Mouse (Mus musculus): Measurements from ENCODE around the gene Ccnjl. TPM values are rescaled to one million over a fixed set of nuclear protein-coding genes. Genes with fewer than 3 reads are reported as not detected.
A peak's percentile ranks its signal among the peaks of the same experiment; 100 is the strongest.

The Ccnjl gene
- 1 to 10 TPM; 2.8 to 3.0 TPM for total RNA-seq (2021)
- long read RNA-seq, experiment 1, partial matches to known transcripts: 1 of 3 reads
- long read RNA-seq, experiment 1, other reads (novel, unspliced or antisense): 1 of 3 reads
- long read RNA-seq, experiment 2, partial matches to known transcripts: 2 of 4 reads
- long read RNA-seq, experiment 2, other reads (novel, unspliced or antisense): 1 of 4 reads

GRCm38 (mm10) chr11:43528683-43529499 is at the start of gene Ccnjl:
Gene Ccnjl, plus strand, starts transcription at chr11:43528784.
- peak; percentile 11 to 13 for DNase-seq (ENCODE audit: low spot score in 2 of 2)

DNA sequence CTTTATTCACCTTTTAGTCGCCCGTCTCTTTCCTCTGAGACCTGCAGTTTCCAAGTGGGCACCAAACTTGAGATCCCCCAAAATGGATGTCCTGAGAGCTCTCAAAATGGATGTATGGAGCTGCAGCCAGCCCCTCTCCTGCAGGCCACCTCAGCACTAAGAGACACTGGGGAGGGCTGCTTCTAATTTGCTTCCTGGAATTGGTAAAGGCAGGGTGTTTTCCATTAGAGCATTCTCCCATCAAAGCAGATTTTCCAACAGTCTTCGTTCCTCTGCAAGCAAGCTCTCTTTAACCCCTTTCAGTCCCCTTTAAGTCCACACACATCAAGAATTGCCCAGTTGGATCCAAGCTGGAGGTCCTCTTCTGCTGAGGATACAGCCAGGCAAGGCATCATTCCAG is 49.2 kb upstream of the Ccnjl start:
- DNase-seq (ENCODE audit: low spot score in 2 of 2): no peak

DNA sequence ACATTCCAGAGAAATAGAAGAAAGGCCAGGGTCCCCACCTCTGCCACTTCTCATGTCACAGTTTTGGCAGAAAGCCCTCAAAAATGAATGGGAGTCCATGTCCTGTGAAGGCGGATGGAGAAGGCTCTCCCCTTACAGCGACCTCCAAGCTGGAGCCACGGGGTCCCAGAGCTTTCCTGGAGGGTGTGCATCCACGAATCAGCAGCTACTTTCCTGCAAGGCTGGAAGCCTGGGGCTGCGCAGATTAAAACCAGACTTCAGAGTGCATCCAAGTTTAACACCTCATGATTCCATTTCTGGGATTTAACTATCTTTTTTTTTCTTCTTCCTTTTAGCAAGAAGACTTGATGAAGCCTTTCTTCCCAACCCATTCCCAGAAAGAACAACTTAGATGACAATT is 48.0 kb upstream of the Ccnjl start:
- DNase-seq (ENCODE audit: low spot score in 2 of 2): no peak

GRCm38 (mm10) chr11:43481672-43482522 is 46.7 kb upstream of the Ccnjl start:
- no peak for DNase-seq (ENCODE audit: low spot score in 2 of 2)

- DNase-seq (ENCODE audit: low spot score in 2 of 2): no peak
These were observed 45.3 kb upstream of the Ccnjl start for GRCm38 (mm10) chr11:43483122-43483792.

DNA sequence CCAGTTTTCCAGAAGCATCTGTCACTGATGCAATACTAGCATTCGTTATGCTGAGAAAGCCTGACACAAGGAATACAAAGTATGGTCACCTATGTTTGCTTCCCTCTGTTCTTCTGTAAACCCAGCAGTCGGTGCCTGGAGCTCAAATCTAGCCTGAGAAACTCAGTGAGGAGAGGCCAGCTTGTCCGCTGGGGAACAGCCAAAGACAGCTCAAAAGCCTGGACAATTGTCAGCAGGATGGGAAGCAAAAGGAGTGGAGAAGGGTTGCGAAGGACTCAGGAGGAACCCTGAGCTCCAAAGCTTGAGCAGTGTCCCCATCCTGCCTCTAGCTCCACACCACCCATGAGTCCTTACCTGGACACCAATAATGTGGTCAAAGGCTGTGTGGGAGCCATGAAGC is 44.5 kb upstream of the Ccnjl start:
- no peak for DNase-seq (ENCODE audit: low spot score in 2 of 2)

GRCm38 (mm10) chr11:43484652-43485051 is 43.9 kb upstream of the Ccnjl start:
- no peak for DNase-seq (ENCODE audit: low spot score in 2 of 2)

GRCm38 (mm10) chr11:43485855-43486254 is 42.7 kb upstream of the Ccnjl start:
- DNase-seq (ENCODE audit: low spot score in 2 of 2): no peak

- peak; percentile 68 to 81 for DNase-seq (ENCODE audit: low spot score in 2 of 2)
These were observed 35.9 kb upstream of the Ccnjl start for GRCm38 (mm10) chr11:43492663-43493062.

GRCm38 (mm10) chr11:43493815-43494409 is 34.7 kb upstream of the Ccnjl start:
- peak; percentile 76 to 77 for DNase-seq (ENCODE audit: low spot score in 2 of 2)

DNA sequence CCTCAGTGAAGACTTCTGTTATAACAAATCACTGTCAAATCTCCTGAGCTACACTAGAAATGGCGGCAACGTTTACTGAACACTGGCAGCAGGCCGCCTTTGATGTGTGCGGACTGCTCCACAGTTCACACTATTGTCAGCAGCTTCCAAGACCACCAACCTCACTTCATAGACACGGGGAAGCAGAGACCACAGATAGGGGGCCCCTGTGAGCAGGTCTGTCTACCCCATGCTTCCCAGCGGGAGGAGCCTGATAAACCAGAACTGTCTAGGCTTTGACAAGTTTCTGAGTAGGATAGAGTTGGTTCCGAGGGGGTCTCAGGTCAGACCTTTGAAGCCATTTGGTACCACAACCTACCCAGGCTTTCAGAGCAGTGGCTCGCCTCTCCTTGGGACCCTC is 33.5 kb upstream of the Ccnjl start:
- DNase-seq (ENCODE audit: low spot score in 2 of 2): no peak

DNA sequence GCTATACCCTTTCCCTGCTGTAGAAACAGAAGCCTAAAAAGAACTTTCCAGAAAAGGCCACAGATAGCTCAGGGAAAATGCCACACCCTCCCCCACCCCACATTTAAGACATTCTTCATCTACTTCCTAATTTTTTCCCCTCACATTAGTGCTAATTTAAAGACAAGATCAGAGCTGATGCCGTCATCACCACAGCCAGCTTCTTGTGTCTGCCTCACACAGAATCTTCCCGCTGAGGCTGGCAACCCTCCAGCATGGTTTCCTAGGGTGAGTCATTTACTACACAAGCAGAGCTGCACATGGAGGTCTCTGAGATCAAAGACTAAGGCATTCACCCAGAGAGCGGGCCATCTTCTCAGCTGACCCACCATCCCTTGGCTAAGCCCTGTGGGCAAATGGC is 33.1 kb upstream of the Ccnjl start:
- peak; percentile 48 to 56 for DNase-seq (ENCODE audit: low spot score in 2 of 2)

DNA sequence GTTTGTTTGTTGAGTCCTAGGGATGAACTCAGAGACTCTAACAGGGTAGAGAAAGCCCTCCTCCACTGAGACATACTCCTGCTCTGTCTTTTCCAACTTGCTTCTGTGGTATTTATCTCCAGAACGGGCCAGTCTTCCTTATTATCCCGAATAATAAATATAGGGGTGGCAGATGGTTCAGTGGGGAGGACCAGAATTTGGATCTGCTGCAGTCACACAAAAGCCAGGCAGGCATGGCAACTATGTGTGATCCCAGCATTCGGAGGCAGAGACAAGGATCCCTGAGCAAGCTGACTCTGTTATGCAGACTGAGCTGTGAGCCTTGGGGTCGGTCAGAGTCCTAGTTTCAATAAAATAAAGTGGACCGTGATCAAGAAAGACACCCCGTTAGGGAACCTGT is 27.3 kb upstream of the Ccnjl start:
- DNase-seq (ENCODE audit: low spot score in 2 of 2): no peak

DNA sequence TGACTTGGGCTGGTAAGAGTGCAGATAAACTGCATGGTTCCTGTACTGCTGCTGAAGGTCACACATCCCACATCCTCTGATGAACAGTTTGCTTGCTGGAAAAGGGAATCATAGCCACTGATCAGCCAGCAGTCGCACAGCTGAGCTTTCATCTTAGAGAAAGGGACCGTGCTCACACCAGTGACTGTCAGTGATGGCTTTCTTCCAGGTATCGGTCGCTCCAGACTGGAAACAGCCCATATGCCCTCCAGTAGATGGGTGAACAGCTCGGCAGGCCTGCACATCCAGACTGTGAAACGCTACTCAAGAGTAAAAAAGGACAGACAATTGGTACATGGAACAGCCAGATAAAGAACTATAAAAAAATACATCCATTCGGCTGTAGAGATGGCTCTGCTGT is 23.4 kb upstream of the Ccnjl start:
- no peak for DNase-seq (ENCODE audit: low spot score in 2 of 2)

- DNase-seq (ENCODE audit: low spot score in 2 of 2): no peak
These were observed 20.6 kb upstream of the Ccnjl start for GRCm38 (mm10) chr11:43507976-43508375.

DNA sequence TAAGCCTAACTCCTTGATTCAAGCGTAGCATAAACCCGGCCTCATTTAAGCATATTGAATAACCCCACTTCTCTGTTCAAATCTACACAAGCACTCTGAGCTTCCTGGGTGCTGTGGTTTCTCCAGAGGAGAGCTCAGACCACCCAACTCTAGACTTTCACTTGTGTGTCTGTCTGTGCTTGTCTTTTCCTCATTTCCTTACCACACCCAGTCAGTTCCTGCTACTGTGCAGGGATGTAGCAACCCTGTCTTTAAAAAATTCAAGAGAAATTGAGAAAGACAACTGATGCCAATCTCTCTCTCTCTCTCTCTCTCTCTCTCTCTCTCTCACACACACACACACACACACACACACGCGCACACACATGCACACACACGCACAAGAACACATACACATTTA is 18.7 kb upstream of the Ccnjl start:
- DNase-seq (ENCODE audit: low spot score in 2 of 2): no peak

- no peak for DNase-seq (ENCODE audit: low spot score in 2 of 2)
These were observed 15.9 kb upstream of the Ccnjl start for GRCm38 (mm10) chr11:43512661-43513190.

DNA sequence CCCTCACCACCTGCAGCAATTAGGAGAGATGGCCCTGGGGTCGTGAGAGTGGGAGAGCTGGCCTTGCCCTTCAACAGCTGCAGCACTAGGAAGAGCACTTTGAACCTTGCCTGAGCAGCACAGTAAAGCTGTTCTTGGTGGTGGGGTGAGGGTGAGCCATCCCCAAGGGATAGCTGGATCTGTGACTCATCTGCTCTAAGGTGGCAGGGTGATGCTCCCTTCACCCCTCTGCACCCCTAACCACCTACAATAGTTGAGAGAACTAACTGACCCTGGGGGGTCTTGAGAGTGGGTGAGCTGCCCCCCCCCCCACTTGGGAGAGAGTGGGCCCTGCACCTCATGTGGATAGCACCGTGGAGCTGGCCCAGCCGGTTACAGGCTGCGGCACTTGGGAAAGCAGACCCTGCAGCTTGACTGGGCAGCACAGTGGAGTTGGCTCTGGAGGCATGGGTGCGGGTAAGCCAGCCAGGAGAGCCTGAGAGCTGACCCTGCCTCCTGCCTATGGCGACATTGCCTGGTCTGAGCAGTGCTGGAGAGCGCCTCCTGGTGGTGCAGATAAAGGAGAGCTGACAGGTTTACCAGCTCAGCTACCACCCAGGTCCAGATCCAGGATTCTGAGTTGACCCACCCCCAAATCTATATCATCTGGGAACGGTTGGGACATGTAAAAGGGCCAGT is 12.1 kb upstream of the Ccnjl start:
- no peak for DNase-seq (ENCODE audit: low spot score in 2 of 2)

DNA sequence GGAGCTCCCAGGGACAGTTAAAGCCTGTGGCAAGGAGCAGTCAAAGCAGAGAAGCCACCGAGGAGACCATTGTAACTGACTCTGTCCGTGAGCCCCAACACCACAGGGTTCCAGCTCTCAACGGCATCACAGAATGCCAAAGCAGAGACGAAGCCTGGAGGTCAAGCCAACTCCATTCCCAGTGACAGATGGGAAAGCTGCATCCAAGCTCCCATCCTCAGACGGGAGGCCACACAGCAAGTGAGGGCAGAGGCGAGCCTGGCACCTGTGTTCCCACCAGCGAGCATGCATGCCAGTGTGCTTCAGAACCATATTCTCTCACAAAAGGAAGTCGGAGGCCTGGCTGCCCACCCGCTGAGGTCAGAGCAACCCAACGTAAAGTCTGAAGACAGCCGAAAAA is 10.9 kb upstream of the Ccnjl start:
- no peak for DNase-seq (ENCODE audit: low spot score in 2 of 2)

- no peak for DNase-seq (ENCODE audit: low spot score in 2 of 2)
These were observed 10.5 kb upstream of the Ccnjl start for GRCm38 (mm10) chr11:43518086-43518485.
